Mouse (Mus musculus) hindbrain, embryonic 11.5 days (tissue): ENCODE results near the gene Dnttip2. TPM values are rescaled to one million over a fixed set of nuclear protein-coding genes. Genes with fewer than 3 reads are reported as not detected.

Source experiments
- ATAC-seq: fragments of 200-750 bp; cut with Nextera tagmentation; 2 replicates; pipeline ENCODE4 v1.8.0; 2017; ENCODE audit warnings: mild to moderate bottlenecking, moderate TSS enrichment, moderate library complexity; ENCODE audit not compliant: low FRiP score
- DNase-seq: peaks from one replicate; pipeline ENCODE4 v3.0.0-alpha.2; 2015; ENCODE audit warnings: low spot score
- H3K27ac ChIP-seq: fragments of 300-500 bp; sonication (generic); 2 replicates; pipeline ENCODE4 v1.5.1; 2014; ENCODE audit warnings: mild to moderate bottlenecking, low read depth, low read length
- H3K27me3 ChIP-seq: fragments of 300-500 bp; sonication (generic); 2 replicates; pipeline ENCODE4 v1.6.1; 2014; ENCODE audit warnings: mild to moderate bottlenecking, low read length, moderate library complexity, mixed read lengths; ENCODE audit not compliant: control insufficient read depth, insufficient read depth
- H3K36me3 ChIP-seq: fragments of 300-500 bp; sonication (generic); 2 replicates; pipeline ENCODE4 v1.6.1; 2014; ENCODE audit warnings: mild to moderate bottlenecking, low read length, moderate library complexity, mixed read lengths; ENCODE audit not compliant: control insufficient read depth, insufficient read depth
- H3K4me1 ChIP-seq: fragments of 300-500 bp; sonication (generic); replicated peaks from 2 replicates; pipeline ENCODE4 v1.6.1; 2014; ENCODE audit warnings: low read length, mixed read lengths; ENCODE audit not compliant: control insufficient read depth, insufficient read depth
- H3K4me2 ChIP-seq: fragments of 300-500 bp; sonication (generic); replicated peaks from 2 replicates; pipeline ENCODE4 v1.6.1; 2014; ENCODE audit warnings: mild to moderate bottlenecking, low read depth, low read length
- H3K4me3 ChIP-seq: fragments of 300-500 bp; sonication (generic); 2 replicates; pipeline ENCODE4 v1.5.1; 2014; ENCODE audit warnings: low read depth, low read length
- H3K9ac ChIP-seq: fragments of 300-500 bp; sonication (generic); 2 replicates; pipeline ENCODE4 v1.6.1; 2014; ENCODE audit warnings: low read depth, low read length
- H3K9me3 ChIP-seq: fragments of 300-500 bp; sonication (generic); 2 replicates; pipeline ENCODE4 v1.6.1; 2016; ENCODE audit warnings: low read length; ENCODE audit not compliant: control insufficient read depth
- WGBS: fragments of 180-500 bp; shearing (Covaris S2); extraction: QIAGEN DNeasy Blood & Tissue Kit; methylation state at CpG from one replicate; pipeline ENCODE4 v1.1.7; 2014; 5-methylcytosine and 5-hydroxymethylcytosine counted together
- polyA plus RNA-seq: library from polyadenylated mRNA; unstranded; fragments of >200 nt; fragmentation: Nextera tagmentation; extraction: Ambion mirVana; gene quantifications from 2 replicates; pipeline ENCODE4 v1.2.1, GENCODE M21; 2014

Gene Dnttip2
- polyA plus RNA-seq, 1 experiment from 2014 or later = 92.5 TPM

- Histone ChIP-seq H3K4me3 (no peak overlapping the region), H3K4me2 (no peak overlapping the region), H3K9ac (no peak overlapping the region), H3K36me3 (no peaks in the 10 kb centered on the region), H3K27me3 (no peaks in the 10 kb centered on the region), H3K9me3 (no peaks in the 10 kb centered on the region), H3K27ac (no peak overlapping the region), H3K4me1 (peaks cover 7% of the 10 kb centered on the region; the same call in 1 of the 2 replicates)
- 79% methylated on average over 10 of the region's 10 CpGs for WGBS
- ATAC-seq = no peak
- DNase-seq = no peak
These were observed 38.9 kb downstream of the Dnttip2 start for GRCm38 (mm10) chr3:122312936-122313629.

DNA sequence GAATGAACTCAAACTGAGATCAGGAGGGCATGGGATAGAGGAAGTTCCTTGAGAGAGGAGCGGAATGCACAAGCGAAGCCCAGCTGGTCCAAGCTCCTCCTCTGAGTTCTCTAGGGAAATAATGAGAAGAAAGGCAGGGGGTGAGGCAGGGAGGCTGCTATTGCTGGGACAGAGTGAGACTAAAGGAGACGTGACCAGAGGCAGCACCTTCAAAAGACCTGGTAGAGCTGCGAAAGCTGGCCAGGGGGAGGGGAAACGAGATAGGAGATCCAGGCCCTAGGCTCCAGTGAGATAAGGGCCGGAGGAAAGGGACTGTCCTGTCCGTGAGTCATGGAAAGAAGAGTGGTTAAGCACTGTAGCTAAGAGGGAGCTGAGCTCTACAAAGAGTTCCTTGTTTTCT lies 39.7 kb downstream of the Dnttip2 start:
- Histone ChIP-seq H3K4me1 (peaks cover 7% of the 10 kb centered on the region; the same call in 1 of the 2 replicates), H3K9me3 (no peaks in the 10 kb centered on the region), H3K4me2 (no peak overlapping the region), H3K9ac (no peak overlapping the region), H3K36me3 (no peaks in the 10 kb centered on the region), H3K27ac (no peak overlapping the region), H3K4me3 (no peak overlapping the region), H3K27me3 (no peaks in the 10 kb centered on the region)
- 43% methylated on average over 7 of the region's 7 CpGs for WGBS
- DNase-seq (no peak), ATAC-seq (no peak)

GRCm38 (mm10) chr3:122316621-122317020 lies 42.4 kb downstream of the Dnttip2 start:
- no peak for DNase-seq

GRCm38 (mm10) chr3:122317339-122317738 lies 43.2 kb downstream of the Dnttip2 start:
- 90% methylated on average over 6 of the region's 6 CpGs for WGBS
- Histone ChIP-seq H3K27me3 (no peaks in the 10 kb centered on the region), H3K9me3 (no peaks in the 10 kb centered on the region), H3K4me3 (no peak overlapping the region), H3K4me2 (no peak overlapping the region), H3K27ac (no peak overlapping the region), H3K9ac (no peak overlapping the region), H3K4me1 (peaks cover 7% of the 10 kb centered on the region; the same call in 1 of the 2 replicates), H3K36me3 (no peaks in the 10 kb centered on the region)
- DNase-seq = no peak
- no peak for ATAC-seq

More at GRCm38 (mm10) chr3:122316621-122317020, 42.4 kb downstream of the Dnttip2 start:
- Histone ChIP-seq H3K27me3 (no peaks in the 10 kb centered on the region), H3K4me2 (0 out of 2 replicates have a peak overlapping the region, but pooled peaks have one; percentile 3), H3K36me3 (no peaks in the 10 kb centered on the region), H3K27ac (no peak overlapping the region), H3K4me1 (peaks cover 7% of the 10 kb centered on the region; the same call in 1 of the 2 replicates), H3K4me3 (no peak overlapping the region; the same call in 1 of the 2 replicates), H3K9ac (no peak overlapping the region), H3K9me3 (no peaks in the 10 kb centered on the region)
- 18% methylated on average over 11 of the region's 11 CpGs for WGBS
- no peak for ATAC-seq

DNA sequence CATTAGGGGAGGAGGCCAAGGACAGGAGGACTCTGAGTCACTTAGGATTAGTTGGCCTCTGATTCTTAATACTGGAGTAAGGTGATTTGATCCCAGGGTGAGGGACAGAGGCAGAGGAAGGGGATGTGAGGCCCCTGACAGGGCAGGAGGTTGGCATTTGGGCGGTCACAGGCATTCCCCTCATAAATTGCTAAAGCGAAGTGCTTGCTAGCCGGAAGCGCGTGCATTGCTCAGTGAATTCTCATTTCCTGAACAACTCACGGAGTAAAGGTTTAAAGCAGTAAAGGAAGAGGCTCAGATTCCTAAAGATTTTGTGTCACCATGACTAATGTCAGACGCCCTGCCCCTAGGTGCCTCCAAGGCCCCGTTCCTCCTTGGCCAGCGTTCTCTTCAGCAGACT lies 48.0 kb downstream of the Dnttip2 start:
- no peak overlapping the region for H3K4me2 ChIP-seq
- H3K27ac ChIP-seq = no peak overlapping the region
- no peak overlapping the region for H3K4me3 ChIP-seq
- no peaks in the 10 kb centered on the region for H3K9me3 ChIP-seq
- WGBS = 76% methylated on average over 9 of the region's 9 CpGs
- no peaks in the 10 kb centered on the region for H3K4me1 ChIP-seq
- no peak overlapping the region for H3K9ac ChIP-seq
- no peaks in the 10 kb centered on the region for H3K36me3 ChIP-seq
- no peaks in the 10 kb centered on the region for H3K27me3 ChIP-seq
- no peak for ATAC-seq
- no peak for DNase-seq

- H3K9me3 ChIP-seq = no peaks in the 10 kb centered on the region
- H3K9ac ChIP-seq = no peak overlapping the region
- H3K36me3 ChIP-seq = no peaks in the 10 kb centered on the region
- no peak overlapping the region for H3K27ac ChIP-seq
- no peaks in the 10 kb centered on the region for H3K4me1 ChIP-seq
- H3K4me2 ChIP-seq = no peak overlapping the region
- DNase-seq (no peak), ATAC-seq (no peak)
- 91% methylated on average over 6 of the region's 6 CpGs for WGBS
- H3K4me3 ChIP-seq = no peak overlapping the region
- H3K27me3 ChIP-seq = no peaks in the 10 kb centered on the region
These were observed 49.7 kb downstream of the Dnttip2 start for GRCm38 (mm10) chr3:122323841-122324240.

DNA sequence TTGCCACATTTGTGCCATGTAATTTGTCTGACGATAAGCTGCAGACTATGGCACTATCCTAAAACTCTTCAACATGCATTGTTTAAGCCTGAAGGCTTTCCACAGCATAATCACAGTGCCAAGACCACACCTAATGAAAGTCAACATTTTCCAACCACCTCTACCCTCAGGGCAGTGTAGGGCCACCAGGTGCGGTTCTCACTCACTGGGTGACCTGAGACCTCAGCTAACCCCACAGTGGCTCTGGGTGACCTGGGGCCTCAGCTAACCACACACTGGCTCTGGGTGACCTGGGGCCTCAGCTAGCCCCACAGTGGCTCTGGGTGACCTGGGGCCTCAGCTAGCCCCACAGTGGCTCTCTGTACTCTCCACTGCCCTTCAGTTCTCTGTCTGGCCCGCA lies 50.3 kb downstream of the Dnttip2 start:
- ATAC-seq = no peak
- WGBS = 86% methylated on average over 3 of the region's 3 CpGs

DNA sequence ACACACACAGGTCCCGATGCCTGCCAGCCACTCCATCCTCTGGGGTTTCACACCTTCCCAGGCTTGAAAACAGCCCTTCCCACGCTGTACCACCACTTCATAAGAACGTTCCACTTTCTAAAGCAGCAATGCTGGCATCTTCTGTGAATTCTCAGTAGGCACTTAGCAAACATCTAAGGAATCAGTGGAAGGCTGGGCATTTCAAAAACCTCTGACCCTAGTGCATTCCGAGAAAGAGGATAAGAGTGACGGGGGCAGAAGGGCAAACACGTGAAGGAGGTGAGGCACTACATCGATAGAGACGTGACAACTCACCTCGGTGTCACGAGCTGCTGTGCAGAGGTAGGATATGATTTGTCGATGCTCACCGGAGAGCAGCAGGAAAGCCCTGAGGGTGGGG lies 56.3 kb downstream of the Dnttip2 start:
- ATAC-seq = no peak
- 80% methylated on average over 12 of the region's 12 CpGs for WGBS

More for the DNA sequence above, 50.3 kb downstream of the Dnttip2 start:
- DNase-seq = no peak
- H3K9ac ChIP-seq = no peak overlapping the region
- no peak overlapping the region for H3K4me2 ChIP-seq
- H3K9me3 ChIP-seq = no peaks in the 10 kb centered on the region
- H3K27me3 ChIP-seq = no peaks in the 10 kb centered on the region
- no peaks in the 10 kb centered on the region for H3K4me1 ChIP-seq
- H3K4me3 ChIP-seq = no peak overlapping the region
- no peaks in the 10 kb centered on the region for H3K36me3 ChIP-seq
- H3K27ac ChIP-seq = no peak overlapping the region

GRCm38 (mm10) chr3:122333493-122333892 lies 59.3 kb downstream of the Dnttip2 start:
- H3K9me3 ChIP-seq = no peaks in the 10 kb centered on the region
- H3K9ac ChIP-seq = no peak overlapping the region
- 18% methylated on average over 4 of the region's 4 CpGs for WGBS
- H3K36me3 ChIP-seq = no peaks in the 10 kb centered on the region
- DNase-seq (peak; percentile 9), ATAC-seq (no peak)
- no peak overlapping the region for H3K4me2 ChIP-seq
- H3K27ac ChIP-seq = no peak overlapping the region
- H3K4me1 ChIP-seq = no peaks in the 10 kb centered on the region
- no peak overlapping the region for H3K4me3 ChIP-seq
- H3K27me3 ChIP-seq = no peaks in the 10 kb centered on the region

More for the DNA sequence above, 56.3 kb downstream of the Dnttip2 start:
- no peaks in the 10 kb centered on the region for H3K27me3 ChIP-seq
- H3K4me2 ChIP-seq = no peak overlapping the region
- H3K36me3 ChIP-seq = no peaks in the 10 kb centered on the region
- no peak overlapping the region for H3K4me3 ChIP-seq
- no peaks in the 10 kb centered on the region for H3K4me1 ChIP-seq
- DNase-seq = no peak
- no peaks in the 10 kb centered on the region for H3K9me3 ChIP-seq
- H3K9ac ChIP-seq = no peak overlapping the region
- H3K27ac ChIP-seq = no peak overlapping the region
